Mouse (Mus musculus) layer of hippocampus, postnatal 10 days (tissue): ENCODE data around the gene Snrpd3. TPM values are rescaled to one million over a fixed set of nuclear protein-coding genes. Genes with fewer than 3 reads are reported as not detected.
"Not testable (repeated sequence)": the region's sequence is repeated elsewhere in the genome, so short reads cannot be mapped to it uniquely, and the experiment has no call there.

Experiments
- DNase-seq, 2 experiments: peaks; one replicate each; pipeline ENCODE4 v3.0.0; 2021; ENCODE audit warnings: low spot score in 2 of 2
- long read RNA-seq: library from polyadenylated mRNA; stranded (forward); transcript quantifications from one replicate; pipeline ENCODE4 v2.0.0, GENCODE M21; 2023
- total RNA-seq, 2 experiments: library from RNA; stranded (reverse); gene quantifications; 2 replicates each; pipeline ENCODE4 v1.2.3; 2021

Snrpd3 gene
- 100 to 1,000 TPM in 1 of 2 experiments, 10 to 100 TPM in 1; 98.1 to 109 TPM for total RNA-seq
- long read RNA-seq, transcript Snrpd3-201 (4 exons, 3,036 nt): major isoform, 27 of 31 reads
- long read RNA-seq, partial matches to known transcripts: 4 of 31 reads
- long read RNA-seq, other reads (novel, unspliced or antisense): 0 of 31 reads

GRCm38 (mm10) chr10:75517073-75517757 is at the start of gene Snrpd3:
Gene Snrpd3 (plus strand): TSS chr10:75517551.
- DNase-seq: peak; percentile 83 to 89

- no peak for DNase-seq
Observed at GRCm38 (mm10) chr10:75473411-75473810, 43.9 kb upstream of the Snrpd3 start.

GRCm38 (mm10) chr10:75474571-75474970 is 42.8 kb upstream of the Snrpd3 start:
- DNase-seq: no peak

GRCm38 (mm10) chr10:75475139-75475850 is 42.1 kb upstream of the Snrpd3 start:
- not testable (repeated sequence) for DNase-seq

GRCm38 (mm10) chr10:75477034-75477433 is 40.3 kb upstream of the Snrpd3 start:
- DNase-seq: no peak

- DNase-seq: no peak
Observed at GRCm38 (mm10) chr10:75479955-75480354, 37.4 kb upstream of the Snrpd3 start.

- DNase-seq: no peak
Observed at GRCm38 (mm10) chr10:75481703-75482102, 35.6 kb upstream of the Snrpd3 start.

- DNase-seq: no peak
Observed at GRCm38 (mm10) chr10:75482271-75482670, 35.1 kb upstream of the Snrpd3 start.

- no peak for DNase-seq
Observed at GRCm38 (mm10) chr10:75482919-75483483, 34.4 kb upstream of the Snrpd3 start.

- no peak for DNase-seq
Observed at GRCm38 (mm10) chr10:75484066-75484465, 33.3 kb upstream of the Snrpd3 start.

- DNase-seq: no peak
Observed at GRCm38 (mm10) chr10:75484767-75485166, 32.6 kb upstream of the Snrpd3 start.

- DNase-seq: peak; percentile 85 to 88
Observed at GRCm38 (mm10) chr10:75486086-75486979, 31.0 kb upstream of the Snrpd3 start.

- no peak for DNase-seq
Observed at GRCm38 (mm10) chr10:75487131-75487530, 30.2 kb upstream of the Snrpd3 start.

GRCm38 (mm10) chr10:75489522-75489921 is 27.8 kb upstream of the Snrpd3 start:
- no peak for DNase-seq

- DNase-seq: no peak
Observed at GRCm38 (mm10) chr10:75490731-75491130, 26.6 kb upstream of the Snrpd3 start.

- no peak for DNase-seq
Observed at GRCm38 (mm10) chr10:75491234-75491935, 26.0 kb upstream of the Snrpd3 start.

GRCm38 (mm10) chr10:75491936-75492262 is 25.5 kb upstream of the Snrpd3 start:
- no peak for DNase-seq

GRCm38 (mm10) chr10:75495304-75495703 is 22.0 kb upstream of the Snrpd3 start:
- no peak for DNase-seq

GRCm38 (mm10) chr10:75495921-75496320 is 21.4 kb upstream of the Snrpd3 start:
- DNase-seq: no peak

GRCm38 (mm10) chr10:75499214-75499613 is 18.1 kb upstream of the Snrpd3 start:
- not testable (repeated sequence) for DNase-seq
